Mouse (Mus musculus): ENCODE measurements around the gene Eif4ebp2.

DNA sequence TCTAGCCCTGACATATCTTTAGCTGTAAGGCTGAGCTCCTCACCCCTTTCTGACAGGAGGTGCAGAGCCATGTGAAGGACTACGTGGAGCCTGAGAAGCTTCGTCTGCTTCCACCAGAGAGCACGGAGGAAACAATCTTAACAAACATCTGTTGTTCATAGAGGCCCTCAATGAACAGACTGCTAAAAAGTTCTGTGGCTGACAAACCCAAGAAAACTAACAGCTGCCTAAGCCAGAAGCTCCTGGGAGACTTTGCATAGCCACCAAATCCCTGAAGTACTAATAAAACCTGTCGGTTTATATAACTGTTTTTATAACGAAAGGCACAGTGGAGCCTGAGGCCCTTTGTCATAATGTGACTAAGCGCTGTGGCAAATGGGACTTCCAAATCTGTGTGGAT, 9.0 kb downstream of the Eif4ebp2 start:
- TF ChIP-seq CTCF (conservative IDR thresholded peaks at IDR 0.05; ENCODE audit: low read length) (no peak), POU5F1 (IDR thresholded peaks at IDR 0.05; ENCODE audit: borderline replicate concordance, low read length) (no peak), NANOG (IDR thresholded peaks at IDR 0.05; ENCODE audit: borderline replicate concordance, low read length) (no peak)

All from E14TG2a.4 (cell line).